Mouse (Mus musculus): ENCODE measurements around the gene Psme4. TPM values are rescaled to one million over a fixed set of nuclear protein-coding genes. Genes with fewer than 3 reads are reported as not detected.

Psme4 gene
- 8.6 and 10.5 TPM in 2 replicates for polyA plus RNA-seq (2015; fragmentation: Nextera tagmentation; extraction: Ambion mirVana)

- no peaks in the 10 kb centered on the region for H3K27me3 ChIP-seq (replicated peaks; ENCODE audit: control insufficient read depth, insufficient read depth, low read length)
- no peaks in the 10 kb centered on the region for H3K9me3 ChIP-seq (ENCODE audit: control insufficient read depth, low read length)
- H3K9ac ChIP-seq (ENCODE audit: low read depth, low read length) = peak within 1 kb of the TSS; percentile 99
- ATAC-seq = peak; percentile 98
- H3K36me3 ChIP-seq (ENCODE audit: control insufficient read depth, insufficient read depth, low read length) = no peaks in the 10 kb centered on the region
- H3K4me3 ChIP-seq (ENCODE audit: low read length) = peak within 1 kb of the TSS; percentile 98
- 1% methylated on average over 31 of the region's 43 CpGs for WGBS
- peak within 1 kb of the TSS; percentile 94 for H3K27ac ChIP-seq (ENCODE audit: low read length)
- H3K4me2 ChIP-seq (ENCODE audit: low read depth, low read length) = peak within 1 kb of the TSS; percentile 78
- H3K4me1 ChIP-seq (ENCODE audit: control insufficient read depth, insufficient read depth, low read length) = peaks cover 3% of the 10 kb centered on the region; the same call in 1 of the 2 replicates
Observed at GRCm38 (mm10) chr11:30771267-30771903, at the start of gene Psme4. Gene Psme4, plus strand, starts transcription at chr11:30771726.

- Histone ChIP-seq H3K27ac (ENCODE audit: low read length) (no peak overlapping the region), H3K9me3 (ENCODE audit: control insufficient read depth, low read length) (no peaks in the 10 kb centered on the region), H3K4me1 (ENCODE audit: control insufficient read depth, insufficient read depth, low read length) (no peaks in the 10 kb centered on the region), H3K27me3 (replicated peaks; ENCODE audit: control insufficient read depth, insufficient read depth, low read length) (no peaks in the 10 kb centered on the region), H3K4me2 (ENCODE audit: low read depth, low read length) (no peak overlapping the region), H3K36me3 (ENCODE audit: control insufficient read depth, insufficient read depth, low read length) (no peaks in the 10 kb centered on the region), H3K4me3 (ENCODE audit: low read length) (no peak overlapping the region), H3K9ac (ENCODE audit: low read depth, low read length) (no peak overlapping the region)
- 61% methylated on average over 5 of the region's 5 CpGs for WGBS
- no peak for ATAC-seq
Observed at GRCm38 (mm10) chr11:30723438-30723837, 48.1 kb upstream of the Psme4 start.

DNA sequence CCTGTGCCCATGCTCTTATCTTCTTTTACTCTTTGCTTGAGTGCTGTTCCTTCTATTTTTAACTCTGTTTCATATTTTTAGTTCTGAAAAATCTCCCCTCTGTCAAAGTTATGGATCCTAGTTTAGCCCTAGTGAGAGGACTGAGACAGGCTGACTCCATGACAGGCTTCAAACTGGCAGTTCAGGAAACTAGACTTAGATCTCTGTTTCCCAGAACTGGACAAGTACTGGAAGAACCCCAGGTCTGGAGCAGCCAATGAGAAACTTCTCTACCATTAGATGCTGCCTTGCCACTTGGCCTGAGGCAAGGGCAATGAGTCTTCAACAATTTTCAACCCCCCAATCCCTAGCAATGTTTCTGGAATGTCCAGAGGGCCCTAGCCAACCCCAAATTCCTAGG is 40.8 kb upstream of the Psme4 start:
- Histone ChIP-seq H3K27me3 (replicated peaks; ENCODE audit: control insufficient read depth, insufficient read depth, low read length) (no peaks in the 10 kb centered on the region), H3K4me3 (ENCODE audit: low read length) (no peak overlapping the region), H3K4me2 (ENCODE audit: low read depth, low read length) (no peak overlapping the region), H3K27ac (ENCODE audit: low read length) (no peak overlapping the region), H3K4me1 (ENCODE audit: control insufficient read depth, insufficient read depth, low read length) (no peaks in the 10 kb centered on the region), H3K36me3 (ENCODE audit: control insufficient read depth, insufficient read depth, low read length) (no peaks in the 10 kb centered on the region), H3K9ac (ENCODE audit: low read depth, low read length) (no peak overlapping the region), H3K9me3 (ENCODE audit: control insufficient read depth, low read length) (no peaks in the 10 kb centered on the region)
- ATAC-seq = no peak

- Histone ChIP-seq H3K4me2 (ENCODE audit: low read depth, low read length) (no peak overlapping the region), H3K9ac (ENCODE audit: low read depth, low read length) (no peak overlapping the region), H3K27ac (ENCODE audit: low read length) (no peak overlapping the region), H3K4me1 (ENCODE audit: control insufficient read depth, insufficient read depth, low read length) (no peaks in the 10 kb centered on the region), H3K36me3 (ENCODE audit: control insufficient read depth, insufficient read depth, low read length) (no peaks in the 10 kb centered on the region), H3K9me3 (ENCODE audit: control insufficient read depth, low read length) (no peaks in the 10 kb centered on the region), H3K4me3 (ENCODE audit: low read length) (no peak overlapping the region), H3K27me3 (replicated peaks; ENCODE audit: control insufficient read depth, insufficient read depth, low read length) (no peaks in the 10 kb centered on the region)
- ATAC-seq = no peak
Observed at GRCm38 (mm10) chr11:30733376-30733775, 38.1 kb upstream of the Psme4 start.

GRCm38 (mm10) chr11:30743991-30744390 is 27.5 kb upstream of the Psme4 start:
- Histone ChIP-seq H3K4me1 (ENCODE audit: control insufficient read depth, insufficient read depth, low read length) (no peaks in the 10 kb centered on the region), H3K27me3 (replicated peaks; ENCODE audit: control insufficient read depth, insufficient read depth, low read length) (no peaks in the 10 kb centered on the region), H3K27ac (ENCODE audit: low read length) (no peak overlapping the region), H3K36me3 (ENCODE audit: control insufficient read depth, insufficient read depth, low read length) (no peaks in the 10 kb centered on the region), H3K4me3 (ENCODE audit: low read length) (no peak overlapping the region), H3K9me3 (ENCODE audit: control insufficient read depth, low read length) (no peaks in the 10 kb centered on the region), H3K4me2 (ENCODE audit: low read depth, low read length) (no peak overlapping the region), H3K9ac (ENCODE audit: low read depth, low read length) (no peak overlapping the region)
- ATAC-seq = no peak

DNA sequence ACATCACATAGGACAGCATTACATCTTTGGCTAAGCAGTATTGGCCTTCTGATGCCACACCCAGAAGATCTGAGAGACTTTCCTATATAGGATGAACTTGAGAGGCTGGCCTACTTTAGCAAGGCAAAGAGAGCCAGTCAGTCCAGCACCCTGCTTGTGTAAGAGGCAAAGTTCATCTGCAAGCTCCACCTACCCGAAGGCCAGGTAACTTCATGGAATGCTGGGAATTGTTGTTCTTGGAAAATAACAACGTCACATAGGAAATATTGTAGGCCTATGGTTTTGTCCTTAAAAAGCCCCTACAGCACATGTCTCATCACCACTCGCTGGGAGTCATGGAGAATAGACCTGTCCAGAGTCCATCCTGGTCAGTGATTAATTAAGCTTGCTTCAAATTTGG is 22.6 kb upstream of the Psme4 start:
- 83% methylated on average over 3 of the region's 3 CpGs for WGBS

GRCm38 (mm10) chr11:30749587-30749986 is 21.9 kb upstream of the Psme4 start:
- Histone ChIP-seq H3K4me2 (ENCODE audit: low read depth, low read length) (no peak overlapping the region), H3K9ac (ENCODE audit: low read depth, low read length) (no peak overlapping the region), H3K27ac (ENCODE audit: low read length) (no peak overlapping the region), H3K36me3 (ENCODE audit: control insufficient read depth, insufficient read depth, low read length) (no peaks in the 10 kb centered on the region), H3K9me3 (ENCODE audit: control insufficient read depth, low read length) (no peaks in the 10 kb centered on the region), H3K4me1 (ENCODE audit: control insufficient read depth, insufficient read depth, low read length) (no peaks in the 10 kb centered on the region), H3K27me3 (replicated peaks; ENCODE audit: control insufficient read depth, insufficient read depth, low read length) (no peaks in the 10 kb centered on the region), H3K4me3 (ENCODE audit: low read length) (no peak overlapping the region)
- WGBS = 53% methylated on average over 3 of the region's 3 CpGs
- no peak for ATAC-seq

More for the DNA sequence above, 22.6 kb upstream of the Psme4 start:
- ATAC-seq = no peak
- H3K4me1 ChIP-seq (ENCODE audit: control insufficient read depth, insufficient read depth, low read length) = no peaks in the 10 kb centered on the region
- no peaks in the 10 kb centered on the region for H3K27me3 ChIP-seq (replicated peaks; ENCODE audit: control insufficient read depth, insufficient read depth, low read length)
- no peaks in the 10 kb centered on the region for H3K9me3 ChIP-seq (ENCODE audit: control insufficient read depth, low read length)
- no peak overlapping the region for H3K4me2 ChIP-seq (ENCODE audit: low read depth, low read length)
- no peak overlapping the region for H3K4me3 ChIP-seq (ENCODE audit: low read length)
- H3K36me3 ChIP-seq (ENCODE audit: control insufficient read depth, insufficient read depth, low read length) = no peaks in the 10 kb centered on the region
- H3K27ac ChIP-seq (ENCODE audit: low read length) = no peak overlapping the region
- no peak overlapping the region for H3K9ac ChIP-seq (ENCODE audit: low read depth, low read length)

DNA sequence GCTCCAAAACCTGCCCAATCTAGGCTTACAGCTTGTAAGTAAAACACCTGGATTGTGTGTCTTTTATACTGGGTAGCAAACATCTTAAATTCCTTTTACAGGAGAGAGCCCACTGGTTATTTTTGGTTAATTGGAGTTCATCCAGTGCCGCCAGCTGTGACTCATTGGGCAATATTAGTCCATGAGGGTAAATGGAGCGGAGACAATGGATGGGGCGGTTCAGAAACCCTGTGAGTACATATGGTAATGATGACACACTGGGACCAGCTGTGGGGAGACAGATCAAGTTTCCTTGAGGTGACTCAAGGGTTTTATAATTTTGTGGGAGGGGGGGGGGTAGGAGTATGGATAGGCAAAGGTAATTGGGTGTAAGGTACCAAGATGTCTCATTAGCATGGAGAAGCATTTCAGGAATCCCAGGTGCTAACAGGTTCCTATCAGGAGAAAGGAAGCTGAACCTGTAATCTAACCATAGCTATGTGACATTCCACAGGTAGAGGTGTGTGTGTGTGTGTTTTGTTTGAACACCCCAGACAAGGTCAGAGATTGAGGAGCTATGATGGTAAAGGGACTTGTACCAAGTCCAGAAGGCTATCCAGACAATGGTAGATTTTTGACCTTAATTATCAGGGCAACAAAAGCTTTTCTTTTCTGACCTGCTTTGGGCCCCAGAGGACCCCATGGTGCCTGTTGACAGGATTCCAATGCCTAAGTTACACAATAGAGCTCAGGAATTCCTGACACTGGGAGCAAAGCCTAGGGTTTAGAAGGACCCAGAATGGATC is 21.3 kb upstream of the Psme4 start:
- ATAC-seq = no peak

DNA sequence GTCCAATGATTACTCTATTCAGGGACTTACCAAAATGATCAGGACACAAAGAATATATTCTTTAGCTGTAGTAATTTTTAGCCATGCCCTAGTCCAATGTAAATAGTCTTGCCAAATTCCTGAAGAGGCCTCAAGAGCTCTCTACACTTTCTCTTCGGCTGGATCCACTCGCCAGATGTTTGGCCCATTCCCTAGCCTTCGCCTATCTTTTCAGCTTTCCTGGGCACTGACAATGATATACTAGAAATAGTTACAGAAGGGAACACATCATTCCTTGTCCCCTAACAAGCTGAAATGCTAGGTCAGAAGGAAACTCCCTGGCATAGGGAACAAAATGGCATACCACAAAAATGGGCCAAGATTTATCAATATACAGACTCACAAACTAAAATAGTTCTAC is 18.6 kb upstream of the Psme4 start:
- Histone ChIP-seq H3K9me3 (ENCODE audit: control insufficient read depth, low read length) (no peaks in the 10 kb centered on the region), H3K4me3 (ENCODE audit: low read length) (no peak overlapping the region), H3K27ac (ENCODE audit: low read length) (no peak overlapping the region), H3K36me3 (ENCODE audit: control insufficient read depth, insufficient read depth, low read length) (no peaks in the 10 kb centered on the region), H3K27me3 (replicated peaks; ENCODE audit: control insufficient read depth, insufficient read depth, low read length) (no peaks in the 10 kb centered on the region), H3K4me1 (ENCODE audit: control insufficient read depth, insufficient read depth, low read length) (no peaks in the 10 kb centered on the region), H3K9ac (ENCODE audit: low read depth, low read length) (no peak overlapping the region), H3K4me2 (ENCODE audit: low read depth, low read length) (no peak overlapping the region)
- 65% methylated on average over 3 of the region's 3 CpGs for WGBS
- ATAC-seq = no peak

More for the DNA sequence above, 21.3 kb upstream of the Psme4 start:
- Histone ChIP-seq H3K36me3 (ENCODE audit: control insufficient read depth, insufficient read depth, low read length) (no peaks in the 10 kb centered on the region), H3K9me3 (ENCODE audit: control insufficient read depth, low read length) (no peaks in the 10 kb centered on the region), H3K4me2 (ENCODE audit: low read depth, low read length) (no peak overlapping the region), H3K27ac (ENCODE audit: low read length) (no peak overlapping the region), H3K4me1 (ENCODE audit: control insufficient read depth, insufficient read depth, low read length) (no peaks in the 10 kb centered on the region), H3K9ac (ENCODE audit: low read depth, low read length) (no peak overlapping the region), H3K27me3 (replicated peaks; ENCODE audit: control insufficient read depth, insufficient read depth, low read length) (no peaks in the 10 kb centered on the region), H3K4me3 (ENCODE audit: low read length) (no peak overlapping the region)
- WGBS = 75% methylated on average over 3 of the region's 3 CpGs

Data from intestine, embryonic 16.5 days (tissue).